Mouse (Mus musculus): ENCODE results near the gene Msi1. TPM values are rescaled to one million over a fixed set of nuclear protein-coding genes. Genes with fewer than 3 reads are reported as not detected.

Msi1 gene
- polyA plus RNA-seq, 1 experiment = 0.95 TPM

GRCm38 (mm10) chr5:115487942-115488580 lies 58.7 kb downstream of the Msi1 start:
- Histone ChIP-seq H3K27ac (ENCODE audit: control insufficient read depth, insufficient read depth, low read depth, low read length, poor library complexity) (peak overlapping the region; percentile 77; the same call in 1 of the 2 replicates), H3K4me3 (replicated peaks; ENCODE audit: control insufficient read depth, low read depth, low read length) (no peak overlapping the region), H3K4me1 (ENCODE audit: control insufficient read depth, insufficient read depth, low read length) (peaks cover 2% of the 10 kb centered on the region)
- whole genome bisulfite sequencing = 44% methylated on average over 9 of the region's 9 CpGs
- TF ChIP-seq POLR2A (IDR thresholded peaks at IDR 0.05; ENCODE audit: borderline replicate concordance, control insufficient read depth, low read depth, low read length) (no peak), CTCF (IDR thresholded peaks at IDR 0.05; ENCODE audit: control insufficient read depth, insufficient read depth, low read length) (no peak)

GRCm38 (mm10) chr5:115488841-115489698 lies 59.7 kb downstream of the Msi1 start:
- Histone ChIP-seq H3K4me3 (replicated peaks; ENCODE audit: control insufficient read depth, low read depth, low read length) (peak overlapping the region; percentile 33), H3K4me1 (ENCODE audit: control insufficient read depth, insufficient read depth, low read length) (peaks cover 2% of the 10 kb centered on the region), H3K27ac (ENCODE audit: control insufficient read depth, insufficient read depth, low read depth, low read length, poor library complexity) (peak overlapping the region; percentile 98)
- TF ChIP-seq POLR2A (IDR thresholded peaks at IDR 0.05; ENCODE audit: borderline replicate concordance, control insufficient read depth, low read depth, low read length) = peak; percentile 50; the same call in 1 of the 2 replicates
- no peak for TF ChIP-seq CTCF (IDR thresholded peaks at IDR 0.05; ENCODE audit: control insufficient read depth, insufficient read depth, low read length)
- under 1% methylated on average over 39 of the region's 39 CpGs for WGBS

GRCm38 (mm10) chr5:115489699-115490637 lies 60.6 kb downstream of the Msi1 start:
- Histone ChIP-seq H3K4me3 (replicated peaks; ENCODE audit: control insufficient read depth, low read depth, low read length) (peak overlapping the region; percentile 56), H3K4me1 (ENCODE audit: control insufficient read depth, insufficient read depth, low read length) (peaks cover 2% of the 10 kb centered on the region), H3K27ac (ENCODE audit: control insufficient read depth, insufficient read depth, low read depth, low read length, poor library complexity) (peak overlapping the region; percentile 98)
- TF ChIP-seq POLR2A (IDR thresholded peaks at IDR 0.05; ENCODE audit: borderline replicate concordance, control insufficient read depth, low read depth, low read length) (peak; percentile 96), CTCF (IDR thresholded peaks at IDR 0.05; ENCODE audit: control insufficient read depth, insufficient read depth, low read length) (peak; percentile 9; the same call in 1 of the 2 replicates)
- WGBS = under 1% methylated on average over 50 of the region's 50 CpGs

GRCm38 (mm10) chr5:115490638-115491000 lies 61.2 kb downstream of the Msi1 start:
- H3K4me1 ChIP-seq (ENCODE audit: control insufficient read depth, insufficient read depth, low read length) = peaks cover 2% of the 10 kb centered on the region
- WGBS = 12% methylated on average over 8 of the region's 8 CpGs
- no peak for TF ChIP-seq CTCF (IDR thresholded peaks at IDR 0.05; ENCODE audit: control insufficient read depth, insufficient read depth, low read length)
- TF ChIP-seq POLR2A (IDR thresholded peaks at IDR 0.05; ENCODE audit: borderline replicate concordance, control insufficient read depth, low read depth, low read length) = no peak
- no peak overlapping the region for H3K4me3 ChIP-seq (replicated peaks; ENCODE audit: control insufficient read depth, low read depth, low read length)
- no peak overlapping the region for H3K27ac ChIP-seq (ENCODE audit: control insufficient read depth, insufficient read depth, low read depth, low read length, poor library complexity)

- Histone ChIP-seq H3K4me1 (ENCODE audit: control insufficient read depth, insufficient read depth, low read length) (peaks cover 2% of the 10 kb centered on the region), H3K4me3 (replicated peaks; ENCODE audit: control insufficient read depth, low read depth, low read length) (no peak overlapping the region), H3K27ac (ENCODE audit: control insufficient read depth, insufficient read depth, low read depth, low read length, poor library complexity) (no peak overlapping the region)
- no peak for TF ChIP-seq POLR2A (IDR thresholded peaks at IDR 0.05; ENCODE audit: borderline replicate concordance, control insufficient read depth, low read depth, low read length)
- no peak for TF ChIP-seq CTCF (IDR thresholded peaks at IDR 0.05; ENCODE audit: control insufficient read depth, insufficient read depth, low read length)
- WGBS = 36% methylated on average over 5 of the region's 5 CpGs
Measured at GRCm38 (mm10) chr5:115491076-115491475, 61.7 kb downstream of the Msi1 start.

GRCm38 (mm10) chr5:115491771-115492322 lies 62.4 kb downstream of the Msi1 start:
- peak overlapping the region; percentile 19; the same call in 1 of the 2 replicates for H3K27ac ChIP-seq (ENCODE audit: control insufficient read depth, insufficient read depth, low read depth, low read length, poor library complexity)
- H3K4me1 ChIP-seq (ENCODE audit: control insufficient read depth, insufficient read depth, low read length) = peaks cover 2% of the 10 kb centered on the region
- TF ChIP-seq POLR2A (IDR thresholded peaks at IDR 0.05; ENCODE audit: borderline replicate concordance, control insufficient read depth, low read depth, low read length) = no peak
- no peak for TF ChIP-seq CTCF (IDR thresholded peaks at IDR 0.05; ENCODE audit: control insufficient read depth, insufficient read depth, low read length)
- H3K4me3 ChIP-seq (replicated peaks; ENCODE audit: control insufficient read depth, low read depth, low read length) = peak overlapping the region; percentile 12
- 3% methylated on average over 28 of the region's 28 CpGs for WGBS

- H3K4me3 ChIP-seq (replicated peaks; ENCODE audit: control insufficient read depth, low read depth, low read length) = no peak overlapping the region
- WGBS = 71% methylated on average over 6 of the region's 6 CpGs
- H3K27ac ChIP-seq (ENCODE audit: control insufficient read depth, insufficient read depth, low read depth, low read length, poor library complexity) = no peak overlapping the region
- peaks cover 2% of the 10 kb centered on the region for H3K4me1 ChIP-seq (ENCODE audit: control insufficient read depth, insufficient read depth, low read length)
- no peak for TF ChIP-seq CTCF (IDR thresholded peaks at IDR 0.05; ENCODE audit: control insufficient read depth, insufficient read depth, low read length)
- no peak for TF ChIP-seq POLR2A (IDR thresholded peaks at IDR 0.05; ENCODE audit: borderline replicate concordance, control insufficient read depth, low read depth, low read length)
Measured at GRCm38 (mm10) chr5:115492711-115493335, 63.4 kb downstream of the Msi1 start.
